Mouse (Mus musculus) thymus, adult 2 months (tissue): ENCODE data around the gene Hnrnpu.

Source experiments
- CTCF ChIP-seq: fragments of 200-500 bp; IDR thresholded peaks from 2 replicates; pipeline ENCODE4 v1.5.1; 2012; ENCODE audit warnings: mild to moderate bottlenecking, control low read depth, low read length, moderate library complexity, borderline replicate concordance; ENCODE audit not compliant: control insufficient read depth, poor library complexity, insufficient read depth; ENCODE audit errors: extremely low read depth
- POLR2A ChIP-seq: fragments of 200-500 bp; IDR thresholded peaks from 2 replicates; pipeline ENCODE4 v1.6.1; 2012; ENCODE audit warnings: mild to moderate bottlenecking, low read length, control low read depth, moderate library complexity; ENCODE audit not compliant: control insufficient read depth, poor library complexity, insufficient read depth; ENCODE audit errors: extremely low read depth

DNA sequence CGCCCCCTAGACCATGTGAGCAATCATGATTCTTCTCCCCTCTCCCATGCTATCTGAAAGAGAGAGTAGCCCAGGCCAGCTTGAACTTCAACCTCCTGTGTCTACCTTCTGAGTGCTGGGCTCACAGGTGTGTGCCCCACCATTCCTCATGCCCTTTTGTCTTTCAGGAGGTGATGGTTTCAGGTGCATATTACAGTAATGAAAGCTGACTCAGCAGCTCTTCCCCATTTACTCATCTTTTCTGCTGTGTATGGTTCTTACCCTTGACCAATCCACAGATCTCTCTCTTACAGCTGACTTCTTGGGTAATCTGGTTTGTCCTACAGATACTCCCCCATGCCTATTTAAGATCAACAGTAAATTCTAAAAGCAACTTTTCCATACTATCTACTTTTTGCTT is 41.6 kb upstream of the Hnrnpu start:
- TF ChIP-seq CTCF (no peak), POLR2A (no peak)
